Mouse (Mus musculus) lung, adult 18-20 months (tissue): Measurements from ENCODE around the gene S100a11.
"Not testable (repeated sequence)": the region's sequence is repeated elsewhere in the genome, so short reads cannot be mapped to it uniquely, and the experiment has no call there.

Experiments used
- DNase-seq, 2 experiments: peaks; one replicate each; pipeline ENCODE4 v3.0.0; 2022; ENCODE audit warnings: mixed read lengths in 2 of 2

Gene S100a11

GRCm38 (mm10) chr3:93522611-93523010 lies 2.3 kb downstream of the S100a11 start:
- DNase-seq: peak; percentile 69 to 77

GRCm38 (mm10) chr3:93527300-93527699 lies 7.0 kb downstream of the S100a11 start:
- DNase-seq: no peak

GRCm38 (mm10) chr3:93528807-93529206 lies 8.5 kb downstream of the S100a11 start:
- no peak for DNase-seq

GRCm38 (mm10) chr3:93537068-93537576 lies 16.8 kb downstream of the S100a11 start:
- DNase-seq: peak; percentile 62 to 69

- no peak for DNase-seq
These were observed 18.2 kb downstream of the S100a11 start for GRCm38 (mm10) chr3:93538486-93538885.

- DNase-seq: no peak
These were observed 21.2 kb downstream of the S100a11 start for GRCm38 (mm10) chr3:93541501-93541900.

GRCm38 (mm10) chr3:93544170-93544569 lies 23.9 kb downstream of the S100a11 start:
- not testable (repeated sequence) for DNase-seq

GRCm38 (mm10) chr3:93547099-93547648 lies 26.9 kb downstream of the S100a11 start:
- DNase-seq: peak; percentile 88 to 90

- DNase-seq: no peak
These were observed 27.7 kb downstream of the S100a11 start for GRCm38 (mm10) chr3:93547749-93548540.

GRCm38 (mm10) chr3:93548541-93549266 lies 28.4 kb downstream of the S100a11 start:
- no peak for DNase-seq

- DNase-seq: no peak
These were observed 29.7 kb downstream of the S100a11 start for GRCm38 (mm10) chr3:93549986-93550385.

- no peak for DNase-seq
These were observed 31.9 kb downstream of the S100a11 start for GRCm38 (mm10) chr3:93551950-93552901.

GRCm38 (mm10) chr3:93553311-93553710 lies 33.0 kb downstream of the S100a11 start:
- no peak for DNase-seq

- no peak for DNase-seq
These were observed 33.6 kb downstream of the S100a11 start for GRCm38 (mm10) chr3:93553765-93554378.

GRCm38 (mm10) chr3:93554379-93554980 lies 34.2 kb downstream of the S100a11 start:
- peak; percentile 26 to 54 for DNase-seq

- peak; percentile 84 to 88 for DNase-seq
These were observed 34.9 kb downstream of the S100a11 start, which contains the start of gene S100a10 for GRCm38 (mm10) chr3:93554981-93555877. Gene S100a10 (plus strand): TSS chr3:93555080.

- peak; percentile 76 to 82 for DNase-seq
These were observed 35.6 kb downstream of the S100a11 start for GRCm38 (mm10) chr3:93555878-93556254.

- no peak for DNase-seq
These were observed 36.3 kb downstream of the S100a11 start for GRCm38 (mm10) chr3:93556599-93556998.

- DNase-seq: no peak
These were observed 37.2 kb downstream of the S100a11 start for GRCm38 (mm10) chr3:93557471-93557870.

GRCm38 (mm10) chr3:93559961-93560360 lies 39.7 kb downstream of the S100a11 start:
- DNase-seq: no peak
